Mouse (Mus musculus) thymus, postnatal 10 days (tissue): ENCODE measurements around the gene Smg6.
A peak's percentile ranks its signal among the peaks of the same experiment; 100 is the strongest.

Experiments used
- DNase-seq, 2 experiments: peaks; one replicate each; pipeline ENCODE4 v3.0.0; 2021; ENCODE audit warnings: low spot score in 2 of 2

The Smg6 gene

GRCm38 (mm10) chr11:74925577-74926387 is at the start of gene Smg6, which contains the start of gene Srr:
Gene Smg6 (plus strand): TSS chr11:74925823.
Gene Srr (minus strand): TSS chr11:74925948.
- DNase-seq: peak; percentile 92 to 95

GRCm38 (mm10) chr11:74876801-74877200 is 48.8 kb upstream of the Smg6 start:
- DNase-seq: no peak

GRCm38 (mm10) chr11:74880999-74881398 is 44.6 kb upstream of the Smg6 start:
- DNase-seq: no peak

GRCm38 (mm10) chr11:74881979-74882378 is 43.6 kb upstream of the Smg6 start:
- DNase-seq: no peak

- DNase-seq: no peak
Measured at GRCm38 (mm10) chr11:74883098-74883497, 42.5 kb upstream of the Smg6 start.

GRCm38 (mm10) chr11:74894619-74895018 is 31.0 kb upstream of the Smg6 start:
- DNase-seq: no peak

GRCm38 (mm10) chr11:74895980-74896900 is 29.4 kb upstream of the Smg6 start:
- peak; percentile 40 to 48 for DNase-seq

- DNase-seq: peak; percentile 29 to 44
Measured at GRCm38 (mm10) chr11:74896901-74897677, 28.5 kb upstream of the Smg6 start, which contains the start of gene Sgsm2. Gene Sgsm2 (minus strand): TSS chr11:74897060.

GRCm38 (mm10) chr11:74897678-74898516 is 27.7 kb upstream of the Smg6 start, which contains the start of gene Tsr1:
Gene Tsr1 (plus strand): TSS chr11:74898071.
- peak; percentile 79 to 80 for DNase-seq

GRCm38 (mm10) chr11:74898517-74898827 is 27.2 kb upstream of the Smg6 start:
- no peak for DNase-seq

- no peak for DNase-seq
Measured at GRCm38 (mm10) chr11:74901555-74901954, 24.1 kb upstream of the Smg6 start.

- no peak for DNase-seq
Measured at GRCm38 (mm10) chr11:74902416-74902815, 23.2 kb upstream of the Smg6 start.

- DNase-seq: no peak
Measured at GRCm38 (mm10) chr11:74907850-74908249, 17.8 kb upstream of the Smg6 start.

GRCm38 (mm10) chr11:74908618-74909399 is 16.8 kb upstream of the Smg6 start:
- no peak for DNase-seq

- DNase-seq: no peak
Measured at GRCm38 (mm10) chr11:74909978-74910377, 15.6 kb upstream of the Smg6 start.

GRCm38 (mm10) chr11:74912492-74912891 is 13.1 kb upstream of the Smg6 start:
- DNase-seq: no peak

GRCm38 (mm10) chr11:74919249-74919648 is 6.4 kb upstream of the Smg6 start:
- DNase-seq: no peak

GRCm38 (mm10) chr11:74924149-74924548 is 1.5 kb upstream of the Smg6 start:
- peak; percentile 10 to 47 for DNase-seq

GRCm38 (mm10) chr11:74926388-74927005 is 874 bp downstream of the Smg6 start:
- peak in 1 of 2 experiments; percentile 15 for DNase-seq
